Mouse (Mus musculus) bone marrow macrophage, adult 2 months (primary cell): Measurements from ENCODE around the gene Psma5. TPM values are rescaled to one million over a fixed set of nuclear protein-coding genes. Genes with fewer than 3 reads are reported as not detected.

Source experiments
- H3K27ac ChIP-seq: 2 replicates; pipeline ENCODE4 v1.5.1; 2012; ENCODE audit warnings: low read depth, low read length; ENCODE audit not compliant: insufficient read depth
- H3K4me1 ChIP-seq: 2 replicates; pipeline ENCODE4 v1.6.1; 2012; ENCODE audit warnings: low read length; ENCODE audit not compliant: control insufficient read depth, insufficient read depth
- H3K4me3 ChIP-seq: 2 replicates; pipeline ENCODE4 v1.5.1; 2012; ENCODE audit warnings: mild to moderate bottlenecking, low read length, moderate library complexity; ENCODE audit not compliant: insufficient read depth
- CTCF ChIP-seq: IDR thresholded peaks from 2 replicates; pipeline ENCODE4 v1.5.1; 2012; ENCODE audit warnings: low read depth, mild to moderate bottlenecking, low read length, moderate library complexity
- POLR2A ChIP-seq: IDR thresholded peaks from 2 replicates; pipeline ENCODE4 v1.6.1; 2012; ENCODE audit warnings: mild to moderate bottlenecking, low read depth, low read length, borderline replicate concordance
- polyA plus RNA-seq: library from polyadenylated mRNA; stranded (reverse); fragments of >200 nt; gene quantifications from 2 replicates; pipeline ENCODE4 v1.2.4, GENCODE M21; 2012; ENCODE audit not compliant: missing spikeins, insufficient read depth, insufficient read length

The Psma5 gene
- polyA plus RNA-seq = 128 and 156 TPM in 2 replicates

DNA sequence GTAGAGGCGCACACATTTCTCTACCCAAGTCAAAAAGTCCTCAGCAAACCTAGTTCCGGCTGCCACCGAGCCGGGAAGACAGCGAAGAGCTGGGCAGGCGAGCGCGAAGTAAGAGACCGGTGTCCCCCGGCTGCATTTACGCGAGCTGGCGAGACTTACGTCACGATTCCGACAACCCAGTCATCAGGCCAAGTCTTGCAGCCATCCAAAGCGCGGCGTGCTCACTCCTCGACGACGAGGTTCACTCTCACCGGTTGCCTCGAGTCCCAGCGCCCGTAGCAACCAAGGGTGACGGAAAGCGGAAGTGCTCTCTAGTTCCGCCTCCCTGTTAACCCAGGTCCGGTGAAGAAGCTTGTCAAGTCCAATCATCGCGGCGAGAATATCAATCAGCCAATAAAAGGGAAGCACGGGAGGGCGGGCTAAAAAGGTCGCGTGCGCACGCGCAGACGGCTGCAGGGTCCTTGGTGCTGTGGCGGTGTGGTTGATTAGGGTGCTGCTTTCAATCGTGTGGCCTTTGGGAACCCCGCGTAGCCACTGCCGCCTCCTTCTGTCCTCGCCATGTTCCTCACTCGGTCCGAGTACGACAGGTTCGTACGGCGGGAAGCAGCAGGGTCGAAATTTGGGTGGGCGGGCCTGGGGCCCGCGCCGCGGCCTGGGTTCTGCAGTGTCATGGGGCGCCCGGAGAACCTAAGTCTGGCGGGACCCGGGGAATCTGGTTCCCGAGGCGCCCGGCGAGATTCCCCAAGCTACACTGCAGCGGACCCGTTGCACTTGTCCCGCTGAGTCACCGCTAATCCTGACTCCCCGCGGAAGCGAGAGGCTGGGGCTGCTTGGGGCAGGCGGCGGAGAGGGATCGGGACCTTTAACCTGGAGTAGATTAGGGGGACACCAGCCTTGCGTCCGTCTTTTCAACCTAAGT is at the start of gene Psma5:
Gene Psma5 (plus strand): TSS at position 208 of the 919 bp plus-strand sequence.
- TF ChIP-seq POLR2A (no peak), CTCF (no peak)
- H3K27ac ChIP-seq = peak within 1 kb of the TSS; percentile 56
- H3K4me3 ChIP-seq = peak within 1 kb of the TSS; percentile 82
- H3K4me1 ChIP-seq = peaks cover 15% of the 10 kb centered on the region

DNA sequence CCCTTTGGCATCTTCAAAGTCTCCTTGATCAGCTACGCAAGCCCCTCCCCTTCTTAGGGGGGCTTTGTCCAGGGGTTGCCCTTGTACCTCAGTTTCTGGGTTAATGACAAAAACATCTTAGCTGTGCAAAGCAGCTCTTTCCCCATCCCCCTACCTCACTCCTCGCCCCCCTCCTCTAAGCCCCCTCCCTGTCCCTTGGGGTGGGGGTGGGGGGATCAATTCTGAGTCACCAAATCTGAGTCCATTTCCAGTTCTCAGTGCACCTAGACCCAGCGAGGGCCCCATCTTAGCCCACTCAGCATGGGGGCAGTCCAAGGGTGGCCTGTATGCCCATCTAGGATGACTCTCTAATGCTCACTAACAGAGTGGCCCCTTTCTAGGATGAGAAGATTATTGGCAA is 47.7 kb upstream of the Psma5 start:
- H3K27ac ChIP-seq = no peak overlapping the region
- H3K4me1 ChIP-seq = no peaks in the 10 kb centered on the region; the same call in 1 of the 2 replicates
- TF ChIP-seq POLR2A (no peak), CTCF (no peak)
- H3K4me3 ChIP-seq = no peak overlapping the region

DNA sequence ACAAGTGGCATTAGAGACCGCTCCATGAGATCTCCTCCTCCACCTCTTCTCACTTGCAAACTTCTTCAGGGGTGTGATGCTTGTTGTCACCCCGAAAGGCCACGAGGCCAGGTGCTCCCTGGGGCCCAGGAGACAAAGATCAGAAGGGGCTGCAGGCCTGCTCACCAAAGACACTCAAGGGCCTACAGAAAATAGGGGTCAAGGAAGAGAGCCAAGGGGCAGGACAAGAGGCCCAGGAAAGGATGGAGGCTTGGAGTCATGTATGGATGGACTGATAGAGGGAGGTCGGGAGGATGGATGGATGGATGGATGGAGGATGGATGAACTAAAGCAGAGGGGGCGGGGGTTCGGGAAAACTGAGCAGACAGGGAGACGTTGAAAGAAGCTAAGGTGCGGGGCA is 47.2 kb upstream of the Psma5 start:
- H3K4me1 ChIP-seq = no peaks in the 10 kb centered on the region; the same call in 1 of the 2 replicates
- H3K4me3 ChIP-seq = peak overlapping the region; percentile 81
- H3K27ac ChIP-seq = no peak overlapping the region
- TF ChIP-seq CTCF (no peak), POLR2A (no peak)

DNA sequence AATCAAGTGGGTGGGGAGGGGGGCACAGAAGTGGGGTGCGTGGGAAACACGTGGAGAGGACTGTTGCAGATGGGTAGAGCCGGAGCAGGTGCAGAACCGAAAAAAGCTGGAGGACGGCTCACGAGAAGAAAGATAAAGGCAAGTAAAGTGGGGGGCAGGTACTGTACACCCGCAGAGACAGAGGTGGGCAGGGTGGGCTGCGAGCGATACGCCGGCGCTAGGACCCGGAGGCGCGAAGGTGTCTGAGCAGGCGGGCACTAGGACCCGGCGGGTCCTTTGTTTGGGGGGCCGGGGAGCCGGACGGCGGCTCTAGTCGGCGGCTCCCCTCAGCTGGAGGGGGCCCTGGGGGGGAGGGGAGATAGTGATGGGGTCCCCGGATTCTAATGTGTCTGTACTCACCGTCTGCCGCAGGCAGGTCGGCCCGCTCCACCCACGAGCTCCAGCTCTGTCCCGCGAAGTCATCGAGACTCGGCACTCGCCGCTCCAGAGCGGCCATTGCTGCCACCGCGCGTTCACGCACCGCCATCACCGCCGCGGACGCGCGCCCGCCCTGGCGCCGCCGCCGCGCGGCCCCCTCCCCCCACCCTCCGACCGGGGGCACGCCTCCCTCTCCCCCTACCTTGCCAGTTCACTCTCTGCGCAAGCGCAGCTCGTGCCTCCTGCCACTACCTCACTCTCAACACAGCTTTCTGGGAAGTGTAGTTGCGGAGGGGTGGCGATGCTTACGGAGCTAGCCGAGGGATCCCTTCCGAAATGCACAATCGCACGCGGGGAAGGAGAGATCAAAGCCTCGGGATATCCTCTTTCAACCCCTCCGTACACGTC is 46.6 kb upstream of the Psma5 start:
- TF ChIP-seq POLR2A = no peak
- TF ChIP-seq CTCF = no peak
- Histone ChIP-seq H3K27ac (peak overlapping the region; percentile 61), H3K4me3 (peak overlapping the region; percentile 81), H3K4me1 (no peaks in the 10 kb centered on the region; the same call in 1 of the 2 replicates)

DNA sequence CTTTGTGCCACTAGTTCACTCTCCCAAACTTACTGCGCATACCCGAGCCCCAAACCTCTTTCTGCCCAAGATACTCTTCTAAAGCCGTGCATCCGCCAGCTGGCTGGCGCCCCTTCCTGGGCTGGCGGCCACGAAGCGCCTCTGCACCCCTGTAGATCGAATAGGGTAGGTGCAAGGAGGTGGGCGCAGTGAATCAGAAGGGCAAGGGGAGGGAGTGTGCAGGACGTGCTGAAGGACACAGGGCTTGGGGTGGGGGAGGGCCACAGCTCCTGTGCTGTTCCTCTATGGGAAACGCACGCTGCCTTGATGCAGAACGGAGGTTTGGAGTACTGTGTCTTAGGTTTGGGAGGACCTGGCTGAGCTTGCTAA is 46.0 kb upstream of the Psma5 start, which contains the start of gene Atxn7l2:
Gene Atxn7l2 (minus strand): TSS at position 164 of the 369 bp plus-strand sequence.
- H3K27ac ChIP-seq = peak within 1 kb of the TSS; percentile 61
- H3K4me3 ChIP-seq = peak within 1 kb of the TSS; percentile 81
- no peak for TF ChIP-seq POLR2A
- TF ChIP-seq CTCF = no peak
- no peaks in the 10 kb centered on the region; the same call in 1 of the 2 replicates for H3K4me1 ChIP-seq

DNA sequence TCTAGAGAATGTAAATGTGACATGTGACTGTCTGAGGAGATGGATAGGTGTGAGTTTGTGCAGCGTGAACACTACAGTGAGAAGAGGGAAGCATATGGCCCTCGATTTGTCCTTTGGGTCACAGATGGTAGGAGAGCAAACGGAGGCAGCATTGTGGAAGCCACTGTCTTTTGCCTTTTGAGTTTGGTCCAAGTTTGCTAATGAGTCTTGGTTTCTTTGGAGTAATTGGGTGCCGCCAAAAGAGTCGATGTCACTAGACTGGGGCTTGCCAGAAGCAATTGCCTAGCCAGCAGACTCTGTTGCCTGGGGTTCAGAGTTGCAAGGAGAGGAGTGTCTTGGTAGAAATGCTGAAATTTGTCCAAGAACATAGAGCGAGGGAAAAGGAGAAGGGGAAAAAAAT is 44.9 kb upstream of the Psma5 start:
- TF ChIP-seq CTCF (no peak), POLR2A (no peak)
- Histone ChIP-seq H3K4me1 (no peaks in the 10 kb centered on the region; the same call in 1 of the 2 replicates), H3K4me3 (no peak overlapping the region), H3K27ac (no peak overlapping the region)

DNA sequence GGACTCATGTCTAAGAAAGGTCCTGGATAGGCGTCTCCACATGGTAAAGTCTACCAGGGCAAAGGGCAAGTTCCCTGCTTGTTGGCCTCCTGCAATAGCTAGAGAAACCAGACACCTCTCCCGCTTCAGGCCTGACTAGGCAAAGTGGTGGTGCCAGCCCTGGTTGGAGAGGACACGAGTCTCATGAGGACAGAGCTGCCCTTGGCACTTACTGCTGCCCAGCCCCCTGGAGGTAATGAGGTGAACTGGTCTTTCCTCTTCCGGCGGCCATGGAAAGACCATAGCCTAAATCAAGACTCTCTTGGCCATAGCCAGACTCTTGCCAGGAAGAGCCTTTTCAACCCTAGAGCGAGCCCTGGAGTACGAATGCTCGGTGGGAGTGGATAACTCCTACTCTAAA is 44.3 kb upstream of the Psma5 start:
- no peak for TF ChIP-seq POLR2A
- no peak for TF ChIP-seq CTCF
- peaks cover 1% of the 10 kb centered on the region for H3K4me1 ChIP-seq
- no peak overlapping the region for H3K27ac ChIP-seq
- no peak overlapping the region for H3K4me3 ChIP-seq

DNA sequence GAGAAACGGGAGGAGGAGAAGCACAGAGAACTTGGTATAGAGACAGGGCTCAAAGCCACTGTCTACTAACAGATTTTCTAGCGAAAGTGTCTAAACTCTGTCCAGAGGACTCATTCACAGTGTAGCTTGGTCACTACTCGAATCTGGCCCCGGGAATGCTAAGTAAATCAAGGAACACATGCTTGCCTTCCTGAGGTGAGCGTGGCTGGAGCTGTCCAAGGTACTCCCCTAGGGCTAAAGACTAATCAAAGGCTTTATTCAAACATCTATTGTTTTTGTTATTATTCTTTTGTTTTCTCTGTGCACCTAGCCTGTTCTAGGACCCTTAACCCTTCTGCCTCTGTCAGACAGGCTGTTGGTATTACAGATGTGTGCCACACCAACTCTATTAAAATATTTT is 42.0 kb upstream of the Psma5 start:
- Histone ChIP-seq H3K4me3 (no peak overlapping the region), H3K4me1 (peaks cover 2% of the 10 kb centered on the region; the same call in 1 of the 2 replicates), H3K27ac (no peak overlapping the region)
- TF ChIP-seq POLR2A = no peak
- no peak for TF ChIP-seq CTCF

DNA sequence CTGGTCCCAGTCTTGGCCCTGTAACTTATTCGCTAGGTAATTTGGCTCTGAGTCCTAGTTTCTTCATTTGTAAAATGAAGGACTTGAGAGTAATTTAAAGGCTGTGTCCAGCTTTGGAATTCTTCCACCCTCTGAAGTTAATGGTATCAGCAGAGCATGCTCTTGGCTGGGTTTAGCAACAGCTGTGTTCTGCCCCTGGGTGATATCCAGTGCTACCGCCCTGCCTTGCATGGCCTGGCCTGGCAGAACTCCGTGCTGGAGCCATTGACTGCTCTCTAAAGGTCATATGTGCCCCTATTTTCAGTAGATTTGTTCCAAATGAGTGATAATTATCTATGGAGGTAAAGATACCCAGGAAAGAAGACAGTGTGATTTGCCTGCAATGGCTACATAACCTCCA is 36.1 kb upstream of the Psma5 start:
- TF ChIP-seq CTCF = no peak
- TF ChIP-seq POLR2A = no peak
- H3K4me1 ChIP-seq = peaks cover 2% of the 10 kb centered on the region; the same call in 1 of the 2 replicates
- H3K27ac ChIP-seq = no peak overlapping the region
- H3K4me3 ChIP-seq = no peak overlapping the region
